In the genomic region with DNA sequence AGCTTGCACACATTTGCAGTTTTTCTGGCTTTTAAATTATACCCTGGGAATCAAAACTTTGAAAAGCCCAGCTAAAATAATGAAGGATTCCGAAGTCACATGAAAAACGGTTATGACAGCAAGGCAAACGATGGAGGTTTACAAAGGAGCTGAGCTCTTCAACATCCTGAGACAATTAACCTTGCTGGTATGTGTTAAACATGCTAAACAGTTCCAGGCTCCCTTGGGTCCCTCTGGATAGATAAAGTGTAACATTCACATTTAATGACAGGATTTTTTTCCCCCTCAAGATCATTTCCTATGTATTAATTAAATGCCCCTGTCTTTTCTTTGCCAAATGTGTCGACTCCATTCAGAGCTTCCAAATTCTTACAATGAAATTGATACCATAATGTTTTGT, we compare ENCODE assay signal across 18 mouse cellular contexts.
"Had no signal": no experiment of that assay in that cellular context is flagged by ENCODE, and none has a peak within 500 bp of the region (broad histone marks: within the 10 kb centered on the region; RNA-seq: fewer than 3 reads in every experiment).

No protein-coding gene starts in this region.

- H3K36me3 ChIP-seq: midbrain, embryonic 10.5 days; midbrain, embryonic 13.5 days; neural tube, embryonic 13.5 days; neural tube, embryonic 15.5 days had no signal

- ATAC-seq: midbrain, embryonic 13.5 days had no signal

- H3K4me2 ChIP-seq: lung, embryonic 14.5 days; midbrain, embryonic 13.5 days; neural tube, embryonic 13.5 days; neural tube, embryonic 15.5 days had no signal

- H3K27ac ChIP-seq: liver, embryonic 14.5 days; midbrain, embryonic 10.5 days; midbrain, embryonic 13.5 days; neural tube, embryonic 13.5 days; neural tube, embryonic 15.5 days had no signal

- H3K4me3 ChIP-seq: midbrain, embryonic 10.5 days; midbrain, embryonic 13.5 days; myocyte; neural tube, embryonic 13.5 days; neural tube, embryonic 15.5 days had no signal

- H3K4me1 ChIP-seq: midbrain, embryonic 10.5 days; midbrain, embryonic 13.5 days; neural tube, embryonic 13.5 days; neural tube, embryonic 15.5 days had no signal

- H3K9me3 ChIP-seq: midbrain, embryonic 10.5 days; midbrain, embryonic 13.5 days; neural tube, embryonic 13.5 days; neural tube, embryonic 15.5 days had no signal

- DNase-seq: lung, adult 18-20 months; lung, embryonic 14.5 days; lung, postnatal 10 days; lung, postnatal 4 days; retina, postnatal 1 day; right cerebral cortex, adult 18-20 months; right cerebral cortex, postnatal 25 days; right cerebral cortex, postnatal 4 days; spleen, adult 18-20 months; thymus, adult 18-20 months; thymus, postnatal 14 days; thymus, postnatal 36 days had no signal

- H3K27me3 ChIP-seq: midbrain, embryonic 13.5 days; neural tube, embryonic 13.5 days; neural tube, embryonic 15.5 days had no signal

- H3K9ac ChIP-seq: liver, embryonic 14.5 days; lung, embryonic 14.5 days; midbrain, embryonic 13.5 days; neural tube, embryonic 13.5 days; neural tube, embryonic 15.5 days had no signal
